Mouse (Mus musculus): ENCODE data around the gene Trim8. TPM values are rescaled to one million over a fixed set of nuclear protein-coding genes. Genes with fewer than 3 reads are reported as not detected.

Trim8 gene
- total and polyA plus RNA-seq, 3 experiments: 4.4 to 24.9 (median 12.0) TPM

- peaks cover 19 to 77% of the 10 kb centered on the region in 2 experiments for H3K4me1 ChIP-seq (ENCODE audit: control insufficient read depth in 1 of 2, insufficient read depth in 2 of 2)
- peak overlapping the region; percentile 76 for H3K4me2 ChIP-seq (ENCODE audit: insufficient read depth, low read depth, poor library complexity, severe bottlenecking)
- in situ Hi-C loops (cut with MboI; ENCODE audit: low pct_ligation_motif_present, low pct_unique_long_range_greater_than_20kb, low sequenced_read_pairs) (no loop called here), dilution Hi-C loops (cut with MboI; ENCODE audit: extremely low pct_ligation_motif_present, extremely low pct_unique_long_range_greater_than_20kb, low sequenced_read_pairs) (no loop called here)
- peak overlapping the region; percentile 29; the same call in 1 of the 2 replicates for H3K9ac ChIP-seq (ENCODE audit: insufficient read depth, low read depth)
- H3K4me3 ChIP-seq (replicated peaks in 1 of 3; ENCODE audit: low read depth in 2 of 3, low read length in 2 of 3, poor library complexity in 1 of 3): peak overlapping the region in 1 of 3 experiments; percentile 50
- H3K36me3 ChIP-seq (replicated peaks in 1 of 2; ENCODE audit: control insufficient read depth in 1 of 2, insufficient read depth in 1 of 2, low read length in 1 of 2): peaks cover 0 to 24% of the 10 kb centered on the region in 2 experiments
- DNase-seq (ENCODE audit: extremely low read depth): peak; percentile 85
- TF ChIP-seq PAX5 (IDR thresholded peaks at IDR 0.05; ENCODE audit: low read length) (no peak), E2F4 (IDR thresholded peaks at IDR 0.05; ENCODE audit: insufficient replicate concordance, low read depth, low read length) (no peak), ELF1 (IDR thresholded peaks at IDR 0.05; ENCODE audit: low read depth, low read length) (peak; percentile 65), JUN (IDR thresholded peaks at IDR 0.05; ENCODE audit: insufficient read depth, low read depth, low read length) (no peak), JUND (conservative IDR thresholded peaks at IDR 0.05; ENCODE audit: low read depth, low read length) (0 out of 2 replicates have a peak, but pooled peaks have one; percentile 19), ZKSCAN1 (IDR thresholded peaks at IDR 0.05; ENCODE audit: borderline replicate concordance, low read depth, low read length) (no peak), USF1 (IDR thresholded peaks at IDR 0.05; ENCODE audit: low read depth, low read length) (peak; percentile 58; the same call in 1 of the 2 replicates), GABPA (IDR thresholded peaks at IDR 0.05; ENCODE audit: insufficient replicate concordance, low read depth, low read length) (no peak), POLR2A (IDR thresholded peaks at IDR 0.05; ENCODE audit: low read depth, low read length) (no peak), MAZ (IDR thresholded peaks at IDR 0.05; ENCODE audit: low read depth, low read length) (peak; percentile 30; the same call in 1 of the 2 replicates), CTCF (conservative IDR thresholded peaks at IDR 0.05 in 1 of 2, IDR thresholded peaks at IDR 0.05 in 1 of 2; ENCODE audit: low read depth in 2 of 2, low read length in 2 of 2) (no peak), IRF4 (IDR thresholded peaks at IDR 0.05; ENCODE audit: low read depth, low read length) (peak; percentile 38; the same call in 1 of the 2 replicates), ZMIZ1 (IDR thresholded peaks at IDR 0.05; ENCODE audit: low read depth, low read length) (no peak; the same call in 1 of the 2 replicates), MAFK (IDR thresholded peaks at IDR 0.05; ENCODE audit: insufficient replicate concordance, low read length) (0 out of 2 replicates have a peak, but pooled peaks have one; percentile 21), MAX (IDR thresholded peaks at IDR 0.05; ENCODE audit: low read length) (0 out of 2 replicates have a peak, but pooled peaks have one; percentile 57), CHD2 (IDR thresholded peaks at IDR 0.05; ENCODE audit: low read length) (no peak), EP300 (IDR thresholded peaks at IDR 0.05; ENCODE audit: low read length) (peak; percentile 46; the same call in 1 of the 2 replicates), KAT2A (IDR thresholded peaks at IDR 0.05; ENCODE audit: insufficient replicate concordance, low read length) (no peak), UBTF (IDR thresholded peaks at IDR 0.05; ENCODE audit: low read depth, low read length) (no peak), ZC3H11A (IDR thresholded peaks at IDR 0.05; ENCODE audit: low read depth, low read length) (no peak), RAD21 (IDR thresholded peaks at IDR 0.05; ENCODE audit: low read depth, low read length) (no peak), HCFC1 (IDR thresholded peaks at IDR 0.05; ENCODE audit: low read depth, low read length) (peak; percentile 37), RCOR1 (conservative IDR thresholded peaks at IDR 0.05; ENCODE audit: low read depth, low read length) (0 out of 2 replicates have a peak, but pooled peaks have one; percentile 22), TBP (conservative IDR thresholded peaks at IDR 0.05; ENCODE audit: low read depth, low read length) (peak; percentile 80; the same call in 1 of the 2 replicates), BHLHE40 (IDR thresholded peaks at IDR 0.05; ENCODE audit: low read depth, low read length) (peak; percentile 84), CHD1 (IDR thresholded peaks at IDR 0.05; ENCODE audit: low read depth, low read length) (no peak), TCF12 (IDR thresholded peaks at IDR 0.05; ENCODE audit: low read depth, low read length) (no peak), ZNF384 (IDR thresholded peaks at IDR 0.05; ENCODE audit: low read depth, low read length) (no peak), NELFE (IDR thresholded peaks at IDR 0.05; ENCODE audit: low read depth, low read length) (no peak), MYC (IDR thresholded peaks at IDR 0.05; ENCODE audit: low read depth, low read length) (peak; percentile 80), ETS1 (conservative IDR thresholded peaks at IDR 0.05; ENCODE audit: low read depth, low read length) (peak; percentile 70), USF2 (conservative IDR thresholded peaks at IDR 0.05; ENCODE audit: low read depth, low read length) (no peak; the same call in none of the 2 replicates), SIN3A (IDR thresholded peaks at IDR 0.05; ENCODE audit: low read length) (0 out of 2 replicates have a peak, but pooled peaks have one; percentile 40), MEF2A (IDR thresholded peaks at IDR 0.05; ENCODE audit: borderline replicate concordance, low read depth, low read length) (peak; percentile 82; the same call in 1 of the 2 replicates), NRF1 (IDR thresholded peaks at IDR 0.05; ENCODE audit: low read depth, low read length) (no peak), SMC3 (IDR thresholded peaks at IDR 0.05; ENCODE audit: low read depth, low read length) (no peak), POLR2AphosphoS2 (IDR thresholded peaks at IDR 0.05; ENCODE audit: low read depth, low read length) (no peak), MXI1 (IDR thresholded peaks at IDR 0.05; ENCODE audit: low read depth, low read length) (peak; percentile 67; the same call in 1 of the 2 replicates)
- peaks cover 4% of the 10 kb centered on the region for H3K9me3 ChIP-seq (replicated peaks; ENCODE audit: low read length)
- no peaks in the 10 kb centered on the region for H3K79me2 ChIP-seq (replicated peaks; ENCODE audit: control insufficient read depth, extremely low read depth, insufficient read depth, poor library complexity, severe bottlenecking)
- no peaks in the 10 kb centered on the region for H3K27me3 ChIP-seq (replicated peaks)
- H3K27ac ChIP-seq (ENCODE audit: insufficient read depth, low read depth): peak overlapping the region; percentile 96
These were observed 34.4 kb upstream of the Trim8 start for GRCm38 (mm10) chr19:46467051-46467503.
